Comparison of ENCODE assay signal across 14 mouse cellular contexts in genomic region chr16:73770440-73770856, GRCm38 (mm10).
DNase-seq lines count a peak whose midpoint lies in the region; ATAC-seq lines count a peak whose summit lies in the region.
"Had no signal": no experiment of that assay in that cellular context is flagged by ENCODE, and none has a peak within 500 bp of the region (broad histone marks: within the 10 kb centered on the region; RNA-seq: fewer than 3 reads in every experiment).

No protein-coding gene starts in this region.

- ATAC-seq in embryonic facial prominence, embryonic 14.5 days (ENCODE audit: low read depth), result no peak
- no peak for ATAC-seq in midbrain, embryonic 15.5 days (replicated peaks)
- ATAC-seq: forebrain, embryonic 16.5 days had no signal

- peaks cover 6% of the 10 kb centered on the region for H3K4me1 ChIP-seq in embryonic facial prominence, embryonic 14.5 days (ENCODE audit: control insufficient read depth, insufficient read depth, low read length)
- H3K4me1 ChIP-seq in embryonic facial prominence, embryonic 10.5 days, result no peaks in the 10 kb centered on the region
- H3K4me1 ChIP-seq in midbrain, embryonic 15.5 days, result no peaks in the 10 kb centered on the region
- H3K4me1 ChIP-seq: hindbrain, embryonic 13.5 days; limb, embryonic 12.5 days; neural tube, embryonic 12.5 days had no signal

- no peak overlapping the region for H3K27ac ChIP-seq in embryonic facial prominence, embryonic 14.5 days (replicated peaks; ENCODE audit: low read depth, low read length)
- H3K27ac ChIP-seq in embryonic facial prominence, embryonic 10.5 days (replicated peaks), result no peak overlapping the region
- H3K27ac ChIP-seq in midbrain, embryonic 15.5 days, result no peak overlapping the region
- H3K27ac ChIP-seq: hindbrain, embryonic 13.5 days; layer of hippocampus, adult 2 months; limb, embryonic 12.5 days; neural tube, embryonic 12.5 days had no signal

- intact Hi-C loops in left cerebral cortex, postnatal 14 days (cut with DNase I), result no loop called here
- intact Hi-C loops in left cerebral cortex, postnatal 36 days (cut with DNase I), result no loop called here

- no peak overlapping the region for H3K4me3 ChIP-seq in embryonic facial prominence, embryonic 14.5 days (ENCODE audit: low read depth, low read length)
- no peak overlapping the region for H3K4me3 ChIP-seq in embryonic facial prominence, embryonic 10.5 days
- H3K4me3 ChIP-seq in midbrain, embryonic 15.5 days, result no peak overlapping the region
- H3K4me3 ChIP-seq: hindbrain, embryonic 13.5 days; layer of hippocampus, adult 2 months; limb, embryonic 12.5 days; neural tube, embryonic 12.5 days had no signal

- H3K27me3 ChIP-seq in embryonic facial prominence, embryonic 14.5 days (replicated peaks; ENCODE audit: control insufficient read depth, insufficient read depth, low read length), result no peaks in the 10 kb centered on the region
- no peaks in the 10 kb centered on the region for H3K27me3 ChIP-seq in embryonic facial prominence, embryonic 10.5 days (replicated peaks; ENCODE audit: low read depth, poor library complexity, severe bottlenecking)
- no peaks in the 10 kb centered on the region for H3K27me3 ChIP-seq in midbrain, embryonic 15.5 days (replicated peaks)
- H3K27me3 ChIP-seq: hindbrain, embryonic 13.5 days; limb, embryonic 12.5 days; neural tube, embryonic 12.5 days had no signal

- no peak overlapping the region for H3K9ac ChIP-seq in embryonic facial prominence, embryonic 14.5 days (ENCODE audit: low read depth, low read length)
- no peak overlapping the region for H3K9ac ChIP-seq in midbrain, embryonic 15.5 days
- H3K9ac ChIP-seq: hindbrain, embryonic 13.5 days; limb, embryonic 12.5 days; neural tube, embryonic 12.5 days had no signal

- H3K36me3 ChIP-seq in embryonic facial prominence, embryonic 14.5 days (ENCODE audit: control insufficient read depth, insufficient read depth, low read length), result no peaks in the 10 kb centered on the region
- no peaks in the 10 kb centered on the region for H3K36me3 ChIP-seq in embryonic facial prominence, embryonic 10.5 days (replicated peaks)
- H3K36me3 ChIP-seq in midbrain, embryonic 15.5 days (replicated peaks), result no peaks in the 10 kb centered on the region
- H3K36me3 ChIP-seq: hindbrain, embryonic 13.5 days; limb, embryonic 12.5 days; neural tube, embryonic 12.5 days had no signal

- H3K4me2 ChIP-seq in embryonic facial prominence, embryonic 14.5 days (ENCODE audit: low read depth, low read length), result no peak overlapping the region
- no peak overlapping the region for H3K4me2 ChIP-seq in midbrain, embryonic 15.5 days
- H3K4me2 ChIP-seq: hindbrain, embryonic 13.5 days; limb, embryonic 12.5 days; neural tube, embryonic 12.5 days had no signal

- WGBS in embryonic facial prominence, embryonic 14.5 days, result 58% methylated on average over 5 of the region's 5 CpGs
- 81% methylated on average over 5 of the region's 5 CpGs for WGBS in embryonic facial prominence, embryonic 10.5 days
- 69% methylated on average over 5 of the region's 5 CpGs for WGBS in midbrain, embryonic 15.5 days

- peak; percentile 66 for DNase-seq in embryonic facial prominence, embryonic 14.5 days (ENCODE audit: low spot score)
- no peak for DNase-seq in embryonic facial prominence, embryonic 10.5 days (ENCODE audit: low spot score)
- DNase-seq in left cerebral cortex, postnatal 14 days (ENCODE audit: low spot score in 2 of 2), result peak; percentile 8 to 11
- no peak for DNase-seq in left cerebral cortex, postnatal 36 days (ENCODE audit: low spot score in 2 of 2)
- peak; percentile 65 for DNase-seq in Muller cell, postnatal 12 days (ENCODE audit: inconsistent ontology term)
- DNase-seq in lung, postnatal 36 days, result peak; percentile 27
- no peak for DNase-seq in frontal cortex, postnatal 14 days (ENCODE audit: low spot score in 2 of 2)
- DNase-seq: kidney, adult 2 months had no signal

- no peaks in the 10 kb centered on the region for H3K9me3 ChIP-seq in embryonic facial prominence, embryonic 14.5 days (ENCODE audit: control insufficient read depth, low read length)
- H3K9me3 ChIP-seq in embryonic facial prominence, embryonic 10.5 days, result no peaks in the 10 kb centered on the region
- H3K9me3 ChIP-seq in midbrain, embryonic 15.5 days, result no peaks in the 10 kb centered on the region
- H3K9me3 ChIP-seq: hindbrain, embryonic 13.5 days; limb, embryonic 12.5 days; neural tube, embryonic 12.5 days had no signal

Comparison
In these comparisons a context has a peak if more than half of its experiments do, and no peak if none do; other contexts are left out.
1. DNase-seq: peak in embryonic facial prominence, embryonic 14.5 days (single experiment), left cerebral cortex, postnatal 14 days (2 of 2), Muller cell, postnatal 12 days (single experiment) and lung, postnatal 36 days (single experiment); none in embryonic facial prominence, embryonic 10.5 days (single experiment), left cerebral cortex, postnatal 36 days (0 of 2) and frontal cortex, postnatal 14 days (0 of 2).